Mouse (Mus musculus) adrenal gland, adult 10 weeks (tissue): ENCODE data around the gene Zyg11b. TPM values are rescaled to one million over a fixed set of nuclear protein-coding genes. Genes with fewer than 3 reads are reported as not detected.

Source experiments
- polyA plus RNA-seq: library from polyadenylated mRNA; stranded (reverse); fragments of 350-450 nt; fragmentation: Illumina TruSeq; extraction: RNeasy Lipid Tissue Mini Kit (QIAGEN cat#74804); gene quantifications from one replicate; pipeline ENCODE4 v1.2.3, GENCODE M21; 2014; ENCODE audit warnings: low read depth, low replicate concordance

Zyg11b gene
- polyA plus RNA-seq = 106 TPM

DNA sequence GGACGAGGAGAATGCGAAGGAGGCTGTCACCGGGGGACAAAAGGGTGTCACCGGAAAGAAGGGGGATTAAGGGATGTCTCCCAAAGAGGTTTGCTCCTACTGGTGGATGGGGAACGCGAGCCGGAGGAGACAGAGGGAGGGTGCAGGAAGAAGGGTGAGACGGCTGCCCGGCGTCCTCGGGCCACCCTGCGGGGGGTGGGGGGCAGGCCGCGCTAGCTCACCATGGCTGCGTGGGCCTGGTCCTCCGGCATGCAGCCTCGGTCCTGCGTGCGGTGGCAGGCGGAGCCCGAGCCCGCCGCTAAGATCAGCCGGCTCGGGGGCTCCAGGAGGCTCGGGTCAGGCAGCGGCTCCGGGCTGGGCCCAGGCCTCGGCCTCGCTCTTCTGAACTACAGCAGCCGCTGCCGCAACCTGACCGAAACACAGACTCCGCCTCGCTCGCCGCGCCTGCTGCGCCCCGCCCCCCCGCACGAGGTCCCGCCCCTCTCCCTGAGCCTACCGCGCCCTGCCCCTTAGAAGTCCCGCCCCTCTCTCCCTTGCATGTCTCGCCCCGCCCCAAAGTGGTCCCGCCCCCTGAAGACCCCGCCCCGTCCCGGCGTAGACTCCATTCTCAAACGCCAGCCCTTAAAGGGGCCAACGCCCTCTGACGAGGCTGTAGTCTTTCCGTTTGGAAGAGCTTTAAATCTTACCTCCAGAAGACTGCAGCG is at the start of gene Zyg11b:
Gene Zyg11b, minus strand, starts transcription at position 427 of the 704 bp plus-strand sequence.

DNA sequence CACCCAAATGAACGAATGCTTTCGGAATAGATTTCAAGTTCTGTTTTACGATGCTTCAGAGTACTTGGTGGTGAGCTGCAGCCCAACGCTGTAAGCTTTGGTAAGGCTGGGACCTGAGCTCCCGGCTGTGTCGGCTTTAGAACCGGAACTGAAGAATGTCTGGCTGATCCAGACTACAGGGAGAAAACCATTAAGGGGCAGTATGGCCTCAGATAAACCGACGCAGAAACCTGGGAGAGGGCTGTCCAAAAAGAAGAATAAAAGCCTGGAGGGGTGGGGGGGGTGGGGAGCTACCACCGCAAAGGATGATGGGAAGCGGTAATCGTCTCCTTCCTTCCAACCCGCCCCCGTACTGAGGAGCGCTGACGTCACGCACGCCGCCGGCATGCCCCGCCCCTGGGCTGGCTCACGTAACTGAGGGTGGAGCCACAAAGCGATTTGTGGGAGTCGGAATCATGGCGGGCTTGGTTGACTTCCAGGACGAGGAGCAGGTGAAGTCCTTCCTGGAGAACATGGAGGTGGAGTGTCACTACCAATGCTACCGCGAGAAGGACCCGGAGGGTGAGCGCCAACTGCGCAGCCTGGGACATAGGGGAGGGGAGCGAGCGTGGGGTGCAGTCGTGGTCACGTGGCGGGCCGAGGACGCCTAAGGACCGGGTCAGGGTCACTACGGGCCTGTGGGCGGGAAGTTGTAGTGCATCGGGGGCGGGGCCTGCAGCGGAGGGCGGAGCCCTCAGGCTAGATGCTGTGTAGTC is 27.0 kb upstream of the Zyg11b start, which contains the start of gene Coa7:
Gene Coa7, plus strand, starts transcription at position 411 of the 755 bp plus-strand sequence.

DNA sequence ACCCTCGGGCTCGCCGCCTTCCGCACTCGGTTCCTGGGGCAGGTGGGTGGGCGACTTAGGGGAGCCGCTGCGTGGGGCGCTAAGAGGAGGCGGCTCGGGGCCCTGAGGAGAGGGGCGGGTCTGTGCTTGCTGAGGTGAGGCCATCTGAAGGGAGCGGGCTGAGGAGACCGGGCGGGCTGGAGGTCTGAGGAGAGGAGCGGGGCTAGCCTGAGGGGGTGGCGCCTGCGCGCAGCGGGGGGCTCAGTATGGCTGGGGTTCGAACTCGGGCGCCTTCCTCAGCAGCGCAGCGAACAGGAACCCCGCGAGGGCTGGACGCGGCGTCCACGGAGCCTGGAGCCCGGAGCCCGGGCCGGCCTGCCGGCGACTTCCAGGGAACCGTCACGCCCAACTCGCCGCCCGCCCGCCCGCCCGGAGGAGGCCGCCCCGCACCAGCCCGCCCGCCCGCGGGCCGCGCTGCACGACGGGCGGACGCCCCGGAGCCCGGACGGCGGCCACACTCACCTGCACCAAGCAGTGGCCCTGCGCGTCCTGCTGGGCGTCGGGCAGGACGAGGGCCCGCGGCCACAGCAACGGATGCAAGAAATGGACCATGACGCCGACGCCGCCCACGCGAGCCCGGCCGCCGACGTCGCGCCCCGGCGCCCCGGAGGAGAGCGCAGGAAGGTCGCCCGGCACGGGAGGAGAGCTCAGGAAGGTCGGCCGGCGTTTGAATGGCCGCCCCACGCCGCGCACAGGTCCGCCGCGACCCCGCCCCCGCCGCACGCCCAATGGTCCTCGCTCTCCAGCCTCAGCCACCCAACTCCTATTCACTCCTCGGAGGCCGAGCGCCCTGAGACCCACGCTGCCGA is 83.3 kb downstream of the Zyg11b start, which contains the start of gene Zyg11a:
Gene Zyg11a, minus strand, starts transcription at position 717 of the 848 bp plus-strand sequence.

Other genes with a start within 250 kb of the Zyg11b start
- gene Podn, start 204.7 kb downstream of the Zyg11b start, polyA plus RNA-seq = 2.2 TPM
- gene Scp2, start 156.1 kb downstream of the Zyg11b start, polyA plus RNA-seq = 516 TPM
- gene Echdc2, start 135.7 kb downstream of the Zyg11b start, polyA plus RNA-seq = 7.3 TPM
- gene Zyg11a, start 83.0 kb downstream of the Zyg11b start, polyA plus RNA-seq = not detected
- 10.4 TPM for gene Coa7, start 27.0 kb upstream of the Zyg11b start, polyA plus RNA-seq
- not detected for gene Shisal2a, start 82.3 kb upstream of the Zyg11b start, polyA plus RNA-seq
- 1.9 TPM for gene Gpx7, start 105.9 kb upstream of the Zyg11b start, polyA plus RNA-seq
- 89.1 TPM for gene Tut4, start 158.3 kb upstream of the Zyg11b start, polyA plus RNA-seq